Mouse (Mus musculus) spleen, adult 2 months (tissue): Measurements from ENCODE around the gene Elf5. TPM values are rescaled to one million over a fixed set of nuclear protein-coding genes. Genes with fewer than 3 reads are reported as not detected.

ENCODE experiments used
- DNase-seq, 2 experiments: peaks; one replicate each; pipeline versions ENCODE4 v3.0.0 to v3.0.0-alpha.2; 2012 to 2021; ENCODE audit warnings: low spot score in 2 of 2, low read depth in 1 of 2
- H3K27ac ChIP-seq: fragments of 200-500 bp; 2 replicates; pipeline ENCODE4 v1.5.1; 2012; ENCODE audit warnings: low read length, inconsistent platforms; ENCODE audit not compliant: insufficient read depth
- H3K27me3 ChIP-seq: fragments of 200-500 bp; 2 replicates; pipeline ENCODE4 v1.6.1; 2012; ENCODE audit warnings: mild to moderate bottlenecking, moderate library complexity, low read length, inconsistent platforms; ENCODE audit not compliant: control insufficient read depth, insufficient read depth
- H3K36me3 ChIP-seq: fragments of 200-500 bp; 2 replicates; pipeline ENCODE4 v1.6.1; 2012; ENCODE audit warnings: mild to moderate bottlenecking, low read length, inconsistent platforms; ENCODE audit not compliant: control insufficient read depth, insufficient read depth
- H3K4me1 ChIP-seq: fragments of 200-500 bp; 2 replicates; pipeline ENCODE4 v1.6.1; 2011; ENCODE audit warnings: inconsistent platforms; ENCODE audit not compliant: control insufficient read depth, insufficient read depth, insufficient read length
- H3K4me3 ChIP-seq: fragments of 200-500 bp; 2 replicates; pipeline ENCODE4 v1.5.1; 2011; ENCODE audit warnings: mild to moderate bottlenecking, inconsistent platforms; ENCODE audit not compliant: insufficient read depth, insufficient read length; ENCODE audit errors: extremely low read depth
- CTCF ChIP-seq: fragments of 200-500 bp; IDR thresholded peaks from 2 replicates; pipeline ENCODE4 v1.5.1; 2011; ENCODE audit warnings: mild to moderate bottlenecking, inconsistent platforms; ENCODE audit not compliant: insufficient read depth, insufficient read length, insufficient replicate concordance; ENCODE audit errors: extremely low read depth
- POLR2A ChIP-seq: fragments of 200-500 bp; IDR thresholded peaks from 2 replicates; pipeline ENCODE4 v1.6.1; 2011; ENCODE audit warnings: low read depth, low read length, inconsistent platforms
- WGBS: fragments of 180-500 bp; shearing (Covaris S2); methylation state at CpG from one replicate; pipeline ENCODE4 v1.1.7; 2018; 5-methylcytosine and 5-hydroxymethylcytosine counted together
- polyA plus RNA-seq: library from polyadenylated mRNA; depleted of rRNA; stranded (reverse); fragments of >200 nt; gene quantifications from 2 replicates; pipeline ENCODE4 v1.2.3, GENCODE M21; 2012

The Elf5 gene
- polyA plus RNA-seq, 1 experiment, result not detected

DNA sequence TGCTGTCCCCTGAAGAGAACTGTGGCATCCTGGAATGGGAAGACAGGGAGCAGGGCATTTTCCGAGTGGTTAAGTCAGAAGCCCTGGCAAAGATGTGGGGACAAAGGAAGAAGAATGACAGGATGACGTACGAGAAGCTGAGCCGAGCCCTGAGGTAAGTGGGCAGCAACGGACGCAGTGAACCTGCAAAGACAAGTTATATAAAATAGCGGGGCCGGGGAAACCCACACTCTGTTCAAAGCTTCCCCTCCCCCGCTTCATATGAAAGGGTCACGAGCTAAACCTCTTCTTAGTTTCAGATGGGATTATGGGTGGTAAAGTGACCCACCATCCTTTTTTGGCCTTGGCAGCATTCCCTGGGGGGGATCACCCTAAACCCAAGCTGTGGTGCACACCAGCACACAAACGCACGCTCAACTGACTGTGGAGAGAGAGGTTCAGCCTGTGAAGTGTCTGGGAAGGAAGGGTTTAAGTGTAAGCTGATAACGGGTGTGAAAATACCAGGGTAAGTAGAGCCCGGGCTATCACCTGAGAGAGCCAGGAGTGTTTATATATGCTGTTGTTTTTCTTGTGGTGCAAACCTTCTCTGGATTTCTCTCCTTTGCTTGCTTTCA is 37.6 kb downstream of the Elf5 start:
- no peak overlapping the region for H3K27ac ChIP-seq
- DNase-seq, result no peak
- 30% methylated on average over 14 of the region's 14 CpGs for WGBS

DNA sequence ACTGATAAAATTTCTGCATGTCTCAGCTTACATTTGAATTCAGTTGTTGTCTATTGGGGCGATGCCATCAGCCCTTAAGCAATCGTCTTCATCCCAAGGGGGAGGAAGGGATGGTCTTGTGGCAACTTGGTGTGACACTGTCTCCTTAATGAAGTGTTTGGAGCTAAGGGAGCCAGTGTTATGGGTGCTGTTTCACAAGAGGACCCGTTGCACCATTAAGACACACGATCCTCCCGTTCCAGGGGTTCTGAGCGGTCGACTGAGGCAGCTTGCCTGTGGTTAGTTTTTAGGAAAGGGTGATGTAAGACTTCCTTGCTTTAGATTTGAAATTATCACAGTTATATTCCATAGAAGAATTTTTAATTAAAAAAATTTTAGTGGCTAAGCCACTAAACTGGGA is 38.3 kb downstream of the Elf5 start:
- Histone ChIP-seq H3K4me1 (no peaks in the 10 kb centered on the region), H3K27me3 (no peaks in the 10 kb centered on the region), H3K36me3 (peaks cover 13% of the 10 kb centered on the region), H3K27ac (no peak overlapping the region), H3K4me3 (no peak overlapping the region)
- TF ChIP-seq CTCF, result no peak
- no peak for TF ChIP-seq POLR2A
- DNase-seq, result no peak
- WGBS, result 80% methylated on average over 7 of the region's 7 CpGs

More for the DNA sequence above, 37.6 kb downstream of the Elf5 start:
- H3K27me3 ChIP-seq, result no peaks in the 10 kb centered on the region
- H3K4me1 ChIP-seq, result no peaks in the 10 kb centered on the region
- TF ChIP-seq CTCF (no peak), POLR2A (no peak)
- peaks cover 9% of the 10 kb centered on the region for H3K36me3 ChIP-seq
- no peak overlapping the region for H3K4me3 ChIP-seq

DNA sequence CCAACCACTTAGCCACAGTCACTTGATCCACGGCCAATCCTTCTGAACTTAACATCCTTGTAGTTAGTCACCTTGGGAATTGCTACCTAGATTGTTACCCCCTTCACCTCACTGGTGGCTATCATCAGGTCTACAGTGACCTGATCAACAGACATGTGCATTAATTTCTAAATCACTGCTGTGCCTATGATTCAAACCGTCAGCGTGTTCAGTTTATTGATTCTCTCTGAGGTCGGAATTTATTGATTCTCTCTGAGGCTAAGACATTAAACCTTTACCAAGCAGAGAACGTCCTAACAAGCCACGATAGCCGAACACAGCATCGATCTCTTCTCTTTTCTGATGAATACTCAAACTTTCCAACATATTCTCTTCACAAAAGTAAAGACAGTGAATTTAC is 38.8 kb downstream of the Elf5 start:
- DNase-seq, result no peak
- Histone ChIP-seq H3K27ac (no peak overlapping the region), H3K4me1 (no peaks in the 10 kb centered on the region), H3K4me3 (no peak overlapping the region), H3K27me3 (no peaks in the 10 kb centered on the region), H3K36me3 (peaks cover 17% of the 10 kb centered on the region)
- TF ChIP-seq POLR2A, result no peak
- TF ChIP-seq CTCF, result no peak
- 93% methylated on average over 8 of the region's 8 CpGs for WGBS

DNA sequence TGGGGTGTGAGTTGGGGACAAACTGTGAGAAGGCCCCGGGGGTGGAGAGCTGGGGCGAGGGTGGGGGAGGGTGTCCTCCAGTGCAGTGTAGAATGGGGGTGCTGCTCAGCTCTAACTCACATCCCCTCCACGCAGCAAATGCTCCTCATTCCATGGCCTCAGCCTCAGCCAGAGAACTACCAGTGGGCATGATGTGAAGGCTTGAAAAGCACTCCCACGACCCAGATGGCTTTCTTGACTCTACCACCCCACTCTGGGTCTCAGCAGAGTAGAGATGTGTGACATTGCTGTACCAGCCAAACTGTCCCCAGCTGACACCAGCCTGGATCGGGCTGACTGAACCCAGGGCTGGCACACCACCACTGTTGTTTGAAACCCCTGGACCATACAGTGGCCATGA is 41.1 kb downstream of the Elf5 start:
- WGBS, result 91% methylated on average over 5 of the region's 5 CpGs
- H3K36me3 ChIP-seq, result peaks cover 24% of the 10 kb centered on the region
- DNase-seq, result no peak
- H3K4me3 ChIP-seq, result no peak overlapping the region
- no peaks in the 10 kb centered on the region for H3K4me1 ChIP-seq
- H3K27ac ChIP-seq, result no peak overlapping the region
- TF ChIP-seq CTCF, result no peak
- no peak for TF ChIP-seq POLR2A
- no peaks in the 10 kb centered on the region for H3K27me3 ChIP-seq

DNA sequence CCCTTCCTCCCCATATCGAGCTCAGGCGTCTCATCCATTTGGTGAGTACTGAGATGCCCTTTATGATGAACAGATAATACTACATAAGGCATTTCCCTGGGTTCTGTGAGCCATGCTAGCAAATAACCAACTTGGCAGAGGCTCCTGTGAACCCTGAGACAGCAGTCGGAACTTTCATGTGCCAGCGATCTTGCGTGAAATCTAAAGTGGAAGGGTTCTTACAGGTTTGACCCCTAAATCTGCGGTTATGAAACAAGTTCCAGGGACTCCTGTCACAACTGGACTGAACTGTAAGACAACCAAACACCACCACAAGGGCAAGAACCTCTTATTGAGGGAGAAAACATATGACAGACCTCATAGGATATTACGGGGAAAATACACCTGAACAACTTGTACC is 44.3 kb downstream of the Elf5 start:
- H3K27me3 ChIP-seq, result no peaks in the 10 kb centered on the region
- H3K36me3 ChIP-seq, result peaks cover 46% of the 10 kb centered on the region
- WGBS, result 95% methylated on average over 7 of the region's 7 CpGs
- no peak for DNase-seq
- H3K27ac ChIP-seq, result no peak overlapping the region
- H3K4me3 ChIP-seq, result no peak overlapping the region
- TF ChIP-seq CTCF, result no peak
- no peak for TF ChIP-seq POLR2A
- H3K4me1 ChIP-seq, result no peaks in the 10 kb centered on the region

DNA sequence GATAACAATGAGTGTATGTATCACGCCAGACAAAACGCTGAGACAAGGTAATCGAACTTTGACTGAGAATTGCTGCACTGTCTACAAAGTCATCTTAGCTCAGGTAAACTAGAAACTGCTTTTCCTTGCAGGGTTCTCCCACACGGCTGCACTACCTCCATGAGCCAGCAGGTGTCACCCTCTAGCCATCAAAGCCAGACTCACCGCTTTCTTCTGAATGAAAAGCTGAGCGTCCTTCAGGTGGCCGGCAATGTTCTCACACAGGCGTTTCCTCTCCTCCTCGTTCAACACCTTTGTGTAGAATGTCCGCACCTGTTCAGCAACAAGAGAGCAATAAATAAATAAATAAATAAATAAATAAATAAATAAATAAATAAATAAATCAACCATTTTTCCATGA is 45.2 kb downstream of the Elf5 start:
- Histone ChIP-seq H3K4me1 (no peaks in the 10 kb centered on the region), H3K36me3 (peaks cover 46% of the 10 kb centered on the region), H3K4me3 (no peak overlapping the region), H3K27me3 (no peaks in the 10 kb centered on the region), H3K27ac (no peak overlapping the region)
- DNase-seq, result peak; percentile 51 to 80
- peak; percentile 99 for TF ChIP-seq CTCF
- TF ChIP-seq POLR2A, result no peak
- WGBS, result 25% methylated on average over 10 of the region's 10 CpGs

DNA sequence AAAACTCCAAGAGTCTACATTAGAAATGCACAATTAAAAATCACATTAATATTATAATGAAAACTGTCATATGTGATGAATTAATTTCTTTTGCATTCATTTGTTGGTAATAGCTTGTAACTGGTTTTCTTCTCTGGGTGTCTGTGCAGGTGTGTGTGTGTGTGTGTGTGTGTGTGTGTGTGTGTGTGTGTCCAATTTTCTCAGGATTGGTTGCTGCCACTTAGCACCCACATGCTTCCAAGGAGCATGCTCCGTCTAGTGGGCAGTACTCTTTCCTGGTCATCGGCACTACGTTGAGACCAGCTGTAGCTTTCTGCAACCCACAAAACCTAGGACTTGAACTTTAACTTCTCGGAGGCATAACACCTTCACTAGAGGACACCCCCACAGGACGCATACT is 45.6 kb downstream of the Elf5 start:
- Histone ChIP-seq H3K36me3 (peaks cover 49% of the 10 kb centered on the region), H3K4me3 (no peak overlapping the region), H3K27me3 (no peaks in the 10 kb centered on the region), H3K4me1 (no peaks in the 10 kb centered on the region), H3K27ac (no peak overlapping the region)
- 93% methylated on average over 5 of the region's 5 CpGs for WGBS
- TF ChIP-seq POLR2A (no peak), CTCF (no peak)
- DNase-seq, result no peak
